Mouse (Mus musculus): ENCODE data around the gene Parp16. TPM values are rescaled to one million over a fixed set of nuclear protein-coding genes. Genes with fewer than 3 reads are reported as not detected.

Parp16 gene
- polyA plus RNA-seq, 1 experiment from 2014 or later, result 11.2 TPM

- no peaks in the 10 kb centered on the region for H3K36me3 ChIP-seq (ENCODE audit: control insufficient read depth, insufficient read depth)
- peaks cover 34% of the 10 kb centered on the region for H3K4me1 ChIP-seq (ENCODE audit: control insufficient read depth, low read depth, low read length)
- WGBS (ENCODE audit: insufficient replicate concordance), result 49% methylated on average over 8 of the region's 8 CpGs
- no peaks in the 10 kb centered on the region for H3K9me3 ChIP-seq (replicated peaks; ENCODE audit: control insufficient read depth, low read length)
- H3K4me3 ChIP-seq (ENCODE audit: low read depth, low read length), result no peak overlapping the region
- H3K9ac ChIP-seq (ENCODE audit: low read depth, low read length), result no peak overlapping the region
- no peak for ATAC-seq (ENCODE audit: low read depth)
- no peak overlapping the region for H3K4me2 ChIP-seq (ENCODE audit: low read depth, low read length)
- H3K27me3 ChIP-seq (ENCODE audit: control insufficient read depth, insufficient read depth, low read depth, low read length), result no peaks in the 10 kb centered on the region
- no peak overlapping the region for H3K27ac ChIP-seq (ENCODE audit: low read length)
These were observed 3.2 kb upstream of the Parp16 start for GRCm38 (mm10) chr9:65191755-65192469.

DNA sequence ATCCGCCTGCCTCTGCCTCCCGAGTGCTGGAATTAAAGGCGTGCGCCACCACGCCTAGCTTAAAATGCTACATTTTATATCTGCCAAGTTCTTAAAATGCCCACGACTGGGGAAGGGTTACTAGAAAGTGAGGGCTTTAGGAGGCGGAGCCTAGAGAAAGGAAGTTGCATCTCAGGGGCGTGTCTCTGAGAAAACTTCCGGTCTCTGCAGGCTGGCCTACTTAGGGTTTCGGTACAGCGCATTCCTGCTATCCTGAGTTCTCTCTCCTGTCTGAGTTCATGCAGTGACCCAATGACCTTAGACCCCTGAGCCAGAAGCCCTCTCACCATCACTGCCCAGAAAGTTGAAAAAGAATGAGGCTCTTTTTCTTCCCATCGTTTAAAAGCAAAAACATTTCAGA lies 1.9 kb upstream of the Parp16 start:
- Histone ChIP-seq H3K4me1 (ENCODE audit: control insufficient read depth, low read depth, low read length) (peaks cover 47% of the 10 kb centered on the region), H3K9me3 (replicated peaks; ENCODE audit: control insufficient read depth, low read length) (no peaks in the 10 kb centered on the region), H3K27ac (ENCODE audit: low read length) (no peak overlapping the region), H3K4me2 (ENCODE audit: low read depth, low read length) (peak overlapping the region; percentile 28), H3K9ac (ENCODE audit: low read depth, low read length) (no peak overlapping the region), H3K27me3 (ENCODE audit: control insufficient read depth, insufficient read depth, low read depth, low read length) (no peaks in the 10 kb centered on the region), H3K36me3 (ENCODE audit: control insufficient read depth, insufficient read depth) (no peaks in the 10 kb centered on the region), H3K4me3 (ENCODE audit: low read depth, low read length) (no peak overlapping the region)
- 52% methylated on average over 12 of the region's 12 CpGs for WGBS (ENCODE audit: insufficient replicate concordance)
- no peak for ATAC-seq (ENCODE audit: low read depth)

GRCm38 (mm10) chr9:65195621-65195981 lies 448 bp downstream of the Parp16 start:
- WGBS (ENCODE audit: insufficient replicate concordance), result 14% methylated on average over 8 of the region's 8 CpGs
- Histone ChIP-seq H3K36me3 (ENCODE audit: control insufficient read depth, insufficient read depth) (no peaks in the 10 kb centered on the region), H3K4me3 (ENCODE audit: low read depth, low read length) (no peak overlapping the region), H3K27me3 (ENCODE audit: control insufficient read depth, insufficient read depth, low read depth, low read length) (no peaks in the 10 kb centered on the region), H3K4me2 (ENCODE audit: low read depth, low read length) (peak overlapping the region; percentile 46), H3K27ac (ENCODE audit: low read length) (peak overlapping the region; percentile 96), H3K9ac (ENCODE audit: low read depth, low read length) (peak overlapping the region; percentile 59), H3K4me1 (ENCODE audit: control insufficient read depth, low read depth, low read length) (peaks cover 65% of the 10 kb centered on the region), H3K9me3 (replicated peaks; ENCODE audit: control insufficient read depth, low read length) (no peaks in the 10 kb centered on the region)
- no peak for ATAC-seq (ENCODE audit: low read depth)

DNA sequence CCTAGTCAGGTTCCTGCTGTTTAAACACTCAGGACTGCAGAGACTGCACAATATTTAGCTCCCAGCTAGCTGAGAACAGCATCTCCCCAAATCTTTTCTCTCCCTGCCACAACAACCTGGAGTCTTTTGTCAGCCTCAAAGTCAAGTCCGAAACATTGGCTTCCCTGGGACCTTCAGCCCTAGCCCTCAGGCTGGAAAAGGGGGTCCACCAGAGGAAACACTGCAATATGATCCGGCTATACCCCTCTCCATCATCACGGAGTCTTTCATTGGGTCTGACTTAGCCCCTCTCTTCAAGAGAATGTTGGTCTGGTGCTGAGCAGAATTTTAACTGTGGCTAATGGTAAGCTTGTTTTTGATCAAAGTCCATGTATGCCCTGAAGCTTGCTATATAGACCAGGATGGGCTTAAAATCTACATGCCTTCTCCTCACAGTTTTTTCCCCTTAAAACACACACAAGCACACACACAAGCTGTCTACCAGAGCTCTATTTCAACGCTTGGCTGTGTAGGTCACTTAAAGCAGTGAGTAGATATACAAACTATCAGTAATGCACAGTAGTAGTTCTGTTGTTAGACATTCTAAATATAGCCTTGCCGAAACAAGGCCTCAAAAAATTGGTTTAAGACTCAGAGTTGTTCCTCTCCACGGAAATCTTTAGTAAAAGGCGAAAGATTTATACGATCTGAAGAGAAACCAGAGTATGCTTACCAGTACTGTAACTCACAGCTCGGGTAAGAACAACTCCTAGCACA lies 1.0 kb downstream of the Parp16 start:
- Histone ChIP-seq H3K4me3 (ENCODE audit: low read depth, low read length) (peak overlapping the region; percentile 13), H3K27me3 (ENCODE audit: control insufficient read depth, insufficient read depth, low read depth, low read length) (no peaks in the 10 kb centered on the region), H3K4me2 (ENCODE audit: low read depth, low read length) (peak overlapping the region; percentile 46), H3K4me1 (ENCODE audit: control insufficient read depth, low read depth, low read length) (peaks cover 71% of the 10 kb centered on the region), H3K9me3 (replicated peaks; ENCODE audit: control insufficient read depth, low read length) (no peaks in the 10 kb centered on the region), H3K27ac (ENCODE audit: low read length) (peak overlapping the region; percentile 96), H3K36me3 (ENCODE audit: control insufficient read depth, insufficient read depth) (no peaks in the 10 kb centered on the region), H3K9ac (ENCODE audit: low read depth, low read length) (peak overlapping the region; percentile 59)
- WGBS (ENCODE audit: insufficient replicate concordance), result 4% methylated on average over 9 of the region's 9 CpGs
- ATAC-seq (ENCODE audit: low read depth), result peak; percentile 86

GRCm38 (mm10) chr9:65196738-65197569 lies 1.8 kb downstream of the Parp16 start:
- WGBS (ENCODE audit: insufficient replicate concordance), result 8% methylated on average over 26 of the region's 26 CpGs
- Histone ChIP-seq H3K27me3 (ENCODE audit: control insufficient read depth, insufficient read depth, low read depth, low read length) (no peaks in the 10 kb centered on the region), H3K27ac (ENCODE audit: low read length) (peak overlapping the region; percentile 96), H3K4me2 (ENCODE audit: low read depth, low read length) (peak overlapping the region; percentile 46), H3K36me3 (ENCODE audit: control insufficient read depth, insufficient read depth) (no peaks in the 10 kb centered on the region), H3K9ac (ENCODE audit: low read depth, low read length) (peak overlapping the region; percentile 59), H3K9me3 (replicated peaks; ENCODE audit: control insufficient read depth, low read length) (no peaks in the 10 kb centered on the region), H3K4me3 (ENCODE audit: low read depth, low read length) (peak overlapping the region; percentile 13), H3K4me1 (ENCODE audit: control insufficient read depth, low read depth, low read length) (peaks cover 63% of the 10 kb centered on the region)
- ATAC-seq (ENCODE audit: low read depth), result peak; percentile 69

- Histone ChIP-seq H3K4me2 (ENCODE audit: low read depth, low read length) (peak overlapping the region; percentile 46), H3K4me3 (ENCODE audit: low read depth, low read length) (no peak overlapping the region), H3K9me3 (replicated peaks; ENCODE audit: control insufficient read depth, low read length) (no peaks in the 10 kb centered on the region), H3K36me3 (ENCODE audit: control insufficient read depth, insufficient read depth) (no peaks in the 10 kb centered on the region), H3K27me3 (ENCODE audit: control insufficient read depth, insufficient read depth, low read depth, low read length) (no peaks in the 10 kb centered on the region), H3K4me1 (ENCODE audit: control insufficient read depth, low read depth, low read length) (peaks cover 57% of the 10 kb centered on the region), H3K27ac (ENCODE audit: low read length) (peak overlapping the region; percentile 91), H3K9ac (ENCODE audit: low read depth, low read length) (peak overlapping the region; percentile 56)
- WGBS (ENCODE audit: insufficient replicate concordance), result 50% methylated on average over 6 of the region's 6 CpGs
- peak; percentile 42 for ATAC-seq (ENCODE audit: low read depth)
These were observed 2.7 kb downstream of the Parp16 start for GRCm38 (mm10) chr9:65197826-65198225.

- H3K4me2 ChIP-seq (ENCODE audit: low read depth, low read length), result no peak overlapping the region
- no peaks in the 10 kb centered on the region for H3K27me3 ChIP-seq (ENCODE audit: control insufficient read depth, insufficient read depth, low read depth, low read length)
- H3K9ac ChIP-seq (ENCODE audit: low read depth, low read length), result peak overlapping the region; percentile 16; the same call in 1 of the 2 replicates
- no peaks in the 10 kb centered on the region for H3K9me3 ChIP-seq (replicated peaks; ENCODE audit: control insufficient read depth, low read length)
- H3K4me1 ChIP-seq (ENCODE audit: control insufficient read depth, low read depth, low read length), result peaks cover 55% of the 10 kb centered on the region
- WGBS (ENCODE audit: insufficient replicate concordance), result 37% methylated on average over 7 of the region's 7 CpGs
- no peaks in the 10 kb centered on the region for H3K36me3 ChIP-seq (ENCODE audit: control insufficient read depth, insufficient read depth)
- H3K4me3 ChIP-seq (ENCODE audit: low read depth, low read length), result no peak overlapping the region
- peak overlapping the region; percentile 88 for H3K27ac ChIP-seq (ENCODE audit: low read length)
- no peak for ATAC-seq (ENCODE audit: low read depth)
These were observed 4.6 kb downstream of the Parp16 start for GRCm38 (mm10) chr9:65199723-65200122.

GRCm38 (mm10) chr9:65200606-65201005 lies 5.5 kb downstream of the Parp16 start:
- H3K36me3 ChIP-seq (ENCODE audit: control insufficient read depth, insufficient read depth), result no peaks in the 10 kb centered on the region
- H3K9me3 ChIP-seq (replicated peaks; ENCODE audit: control insufficient read depth, low read length), result no peaks in the 10 kb centered on the region
- no peak overlapping the region for H3K4me3 ChIP-seq (ENCODE audit: low read depth, low read length)
- H3K4me1 ChIP-seq (ENCODE audit: control insufficient read depth, low read depth, low read length), result peaks cover 51% of the 10 kb centered on the region
- H3K9ac ChIP-seq (ENCODE audit: low read depth, low read length), result peak overlapping the region; percentile 46
- H3K27me3 ChIP-seq (ENCODE audit: control insufficient read depth, insufficient read depth, low read depth, low read length), result no peaks in the 10 kb centered on the region
- H3K27ac ChIP-seq (ENCODE audit: low read length), result peak overlapping the region; percentile 88
- no peak for ATAC-seq (ENCODE audit: low read depth)
- H3K4me2 ChIP-seq (ENCODE audit: low read depth, low read length), result no peak overlapping the region
- 74% methylated on average over 1 of the region's 1 CpGs for WGBS (ENCODE audit: insufficient replicate concordance)

Measured in liver, embryonic 16.5 days (tissue).